Mouse (Mus musculus): ENCODE results near the gene Phf2.

DNA sequence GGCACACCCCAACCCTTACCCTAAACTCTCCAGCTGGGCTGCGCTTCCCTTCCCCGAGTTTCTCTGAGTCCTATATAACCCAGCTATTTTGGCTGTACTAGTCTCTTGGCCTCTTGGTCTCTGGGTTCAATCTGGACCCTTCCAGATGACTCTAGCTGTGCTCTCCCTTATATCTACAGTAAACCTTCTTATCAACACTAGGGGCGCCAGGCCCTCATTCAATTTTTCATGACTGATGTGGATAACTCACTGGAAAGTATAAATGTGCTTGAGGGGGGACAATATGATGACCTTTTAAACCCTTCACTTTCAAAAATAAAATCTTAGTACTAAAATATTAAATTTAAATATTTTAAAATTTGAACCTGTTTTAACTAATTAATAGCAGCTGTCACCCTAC is 18.1 kb downstream of the Phf2 start:
- TF ChIP-seq CTCF (IDR thresholded peaks at IDR 0.05; ENCODE audit: low read depth): peak; percentile 66
- TF ChIP-seq EP300 (optimal IDR thresholded peaks at IDR 0.05): no peak

Data from stomach, postnatal 0 days (tissue).